In the genomic region with DNA sequence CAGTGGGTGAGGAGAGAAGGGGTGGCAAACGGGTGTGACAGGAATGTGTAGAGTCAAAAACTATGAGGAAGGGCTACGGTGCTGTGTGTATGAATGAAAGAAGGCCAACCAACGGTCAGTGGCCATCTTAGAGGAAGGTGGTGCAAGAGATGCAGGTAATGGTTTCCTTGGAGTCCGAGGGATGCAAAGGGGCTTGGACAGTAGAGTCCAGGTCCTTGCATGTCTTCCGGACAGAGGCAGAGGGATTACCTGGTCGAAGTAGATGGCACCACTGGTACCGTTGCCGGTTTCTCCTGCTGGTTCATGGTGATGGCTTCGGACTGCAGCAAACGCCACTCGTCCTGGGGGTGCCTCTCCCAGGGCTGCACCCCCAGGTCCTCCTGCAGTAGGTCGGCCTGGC, we compare ENCODE assay signal across 9 mouse cellular contexts. TPM values are rescaled to one million over a fixed set of nuclear protein-coding genes. Genes with fewer than 3 reads are reported as not detected.
DNase-seq lines count a peak whose midpoint lies in the region; ATAC-seq and TF ChIP-seq lines count a peak whose summit lies in the region.
"Had no signal": no experiment of that assay in that cellular context is flagged by ENCODE, and none has a peak within 500 bp of the region (broad histone marks: within the 10 kb centered on the region; RNA-seq: fewer than 3 reads in every experiment).

No protein-coding gene starts in this region.

- WGBS in kidney, embryonic 15.5 days, result 88% methylated on average over 12 of the region's 12 CpGs
- 93% methylated on average over 12 of the region's 12 CpGs for WGBS in kidney, adult 2 months
- WGBS in hindbrain, embryonic 13.5 days, result 92% methylated on average over 12 of the region's 12 CpGs
- 87% methylated on average over 12 of the region's 12 CpGs for WGBS in midbrain, embryonic 16.5 days

- 0 out of 2 replicates have a peak overlapping the region, but pooled peaks have one; percentile 81 for H3K4me3 ChIP-seq in kidney, embryonic 15.5 days (replicated peaks)
- no peak overlapping the region for H3K4me3 ChIP-seq in kidney, adult 2 months (ENCODE audit: insufficient read depth, low read depth, low read length)
- H3K4me3 ChIP-seq in hindbrain, embryonic 13.5 days, result no peak overlapping the region
- no peak overlapping the region for H3K4me3 ChIP-seq in midbrain, embryonic 16.5 days (ENCODE audit: low read depth, low read length)

- no peak for TF ChIP-seq POLR2A in kidney, adult 2 months (IDR thresholded peaks at IDR 0.05; ENCODE audit: low read depth, low read length)

- H3K27ac ChIP-seq in kidney, embryonic 15.5 days, result peak overlapping the region; percentile 99
- no peak overlapping the region for H3K27ac ChIP-seq in kidney, adult 2 months (ENCODE audit: insufficient read depth, low read depth, low read length)
- no peak overlapping the region for H3K27ac ChIP-seq in hindbrain, embryonic 13.5 days
- no peak overlapping the region for H3K27ac ChIP-seq in midbrain, embryonic 16.5 days (ENCODE audit: low read length)

- H3K4me1 ChIP-seq in kidney, embryonic 15.5 days, result peaks cover 37% of the 10 kb centered on the region
- H3K4me1 ChIP-seq in kidney, adult 2 months (ENCODE audit: control insufficient read depth, insufficient read depth, low read length), result peaks cover 10% of the 10 kb centered on the region; the same call in 1 of the 2 replicates
- peaks cover 30% of the 10 kb centered on the region for H3K4me1 ChIP-seq in hindbrain, embryonic 13.5 days (replicated peaks)
- H3K4me1 ChIP-seq in midbrain, embryonic 16.5 days (ENCODE audit: control insufficient read depth, insufficient read depth, low read length), result peaks cover 15% of the 10 kb centered on the region

- peak; percentile 78 for DNase-seq in cerebellum, adult 9-10 months
- DNase-seq in cerebellum, adult 9-11 months, result no peak
- DNase-seq in kidney, adult 2 months, result no peak
- no peak for DNase-seq in cerebellum, adult 11 months

- no peaks in the 10 kb centered on the region for H3K9me3 ChIP-seq in kidney, embryonic 15.5 days (replicated peaks)
- no peaks in the 10 kb centered on the region for H3K9me3 ChIP-seq in hindbrain, embryonic 13.5 days
- H3K9me3 ChIP-seq in midbrain, embryonic 16.5 days (replicated peaks; ENCODE audit: control insufficient read depth, low read length, poor library complexity, severe bottlenecking), result no peaks in the 10 kb centered on the region

- TF ChIP-seq CTCF in kidney, adult 2 months (conservative IDR thresholded peaks at IDR 0.05; ENCODE audit: insufficient read depth, insufficient read length, low read depth, low read length), result no peak

- H3K4me2 ChIP-seq in kidney, embryonic 15.5 days, result no peak overlapping the region
- H3K4me2 ChIP-seq in hindbrain, embryonic 13.5 days, result no peak overlapping the region
- H3K4me2 ChIP-seq in midbrain, embryonic 16.5 days (ENCODE audit: low read length), result no peak overlapping the region

- no peaks in the 10 kb centered on the region for H3K27me3 ChIP-seq in kidney, embryonic 15.5 days
- no peaks in the 10 kb centered on the region for H3K27me3 ChIP-seq in kidney, adult 2 months (replicated peaks; ENCODE audit: control insufficient read depth, insufficient read depth, low read length)
- H3K27me3 ChIP-seq in hindbrain, embryonic 13.5 days, result 0 out of 2 replicates have a peak, but pooled peaks cover 4% of the 10 kb centered on the region
- H3K27me3 ChIP-seq in midbrain, embryonic 16.5 days (ENCODE audit: control insufficient read depth, insufficient read depth, low read depth, low read length), result no peaks in the 10 kb centered on the region

- H3K9ac ChIP-seq in kidney, embryonic 15.5 days, result no peak overlapping the region
- peak overlapping the region; percentile 84; the same call in 1 of the 2 replicates for H3K9ac ChIP-seq in hindbrain, embryonic 13.5 days
- no peak overlapping the region for H3K9ac ChIP-seq in midbrain, embryonic 16.5 days (ENCODE audit: low read depth, low read length)

- no peak; the same call in 1 of the 2 replicates for ATAC-seq in kidney, embryonic 15.5 days (replicated peaks; ENCODE audit: low FRiP score)
- ATAC-seq in hindbrain, embryonic 13.5 days (ENCODE audit: low FRiP score), result no peak
- 0 out of 2 replicates have a peak, but pooled peaks have one; percentile 7 for ATAC-seq in midbrain, embryonic 16.5 days
- ATAC-seq in granulocyte monocyte progenitor cell, adult 5-6 weeks (replicated peaks; ENCODE audit: poor library complexity, severe bottlenecking), result no peak
- ATAC-seq: Patski had no signal

- H3K36me3 ChIP-seq in kidney, embryonic 15.5 days, result peaks cover 27% of the 10 kb centered on the region
- H3K36me3 ChIP-seq in kidney, adult 2 months (ENCODE audit: control insufficient read depth, insufficient read depth, low read length), result peaks cover 1% of the 10 kb centered on the region; the same call in 1 of the 2 replicates
- H3K36me3 ChIP-seq in hindbrain, embryonic 13.5 days, result peaks cover 22% of the 10 kb centered on the region
- H3K36me3 ChIP-seq in midbrain, embryonic 16.5 days (ENCODE audit: control insufficient read depth, insufficient read depth, low read length), result no peaks in the 10 kb centered on the region

RNA-seq across cellular contexts. Expression of a gene that starts 0.5 kb away (rescaled TPM):
- polyA plus RNA-seq in kidney, embryonic 15.5 days (2015; fragmentation: Nextera tagmentation; extraction: Ambion mirVana), result 0.33 and 0.65 TPM in 2 replicates
- 0.08 and 0.13 TPM in 2 replicates for polyA plus RNA-seq in kidney, adult 2 months (2012; rRNA removed)
- 0.14 and 0.27 TPM in 2 replicates for polyA plus RNA-seq in hindbrain, embryonic 13.5 days (2015; fragmentation: Nextera tagmentation; extraction: Ambion mirVana)
- polyA plus RNA-seq in midbrain, embryonic 16.5 days (2015; fragmentation: Nextera tagmentation; extraction: Ambion mirVana), result 0.15 and 0.20 TPM in 2 replicates
- total RNA-seq in granulocyte monocyte progenitor cell, adult 5-6 weeks (2014; fragmentation: Nextera tagmentation), result not detected in 2 replicates
- not detected in 2 replicates for total RNA-seq in granulocyte monocyte progenitor cell, adult 5-6 weeks (2017)

RNA-seq across cellular contexts. Expression of a gene that starts 1.1 kb away (rescaled TPM):
- polyA plus RNA-seq in kidney, embryonic 15.5 days (2015; fragmentation: Nextera tagmentation; extraction: Ambion mirVana), result 18.0 and 19.5 TPM in 2 replicates
- 11.1 and 11.9 TPM in 2 replicates for polyA plus RNA-seq in kidney, adult 2 months (2012; rRNA removed)
- polyA plus RNA-seq in hindbrain, embryonic 13.5 days (2015; fragmentation: Nextera tagmentation; extraction: Ambion mirVana), result 10.0 and 11.1 TPM in 2 replicates
- 10.4 and 10.5 TPM in 2 replicates for polyA plus RNA-seq in midbrain, embryonic 16.5 days (2015; fragmentation: Nextera tagmentation; extraction: Ambion mirVana)
- total RNA-seq in granulocyte monocyte progenitor cell, adult 5-6 weeks (2014; fragmentation: Nextera tagmentation), result 8.8 and 12.8 TPM in 2 replicates
- total RNA-seq in granulocyte monocyte progenitor cell, adult 5-6 weeks (2017), result 12.4 and 14.7 TPM in 2 replicates

RNA-seq across cellular contexts. Expression of a gene that starts 16.4 kb away (rescaled TPM):
- polyA plus RNA-seq in kidney, embryonic 15.5 days (2015; fragmentation: Nextera tagmentation; extraction: Ambion mirVana), result 56.6 and 63.8 TPM in 2 replicates
- polyA plus RNA-seq in kidney, adult 2 months (2012; rRNA removed), result 132 and 133 TPM in 2 replicates
- polyA plus RNA-seq in hindbrain, embryonic 13.5 days (2015; fragmentation: Nextera tagmentation; extraction: Ambion mirVana), result 115 and 124 TPM in 2 replicates
- polyA plus RNA-seq in midbrain, embryonic 16.5 days (2015; fragmentation: Nextera tagmentation; extraction: Ambion mirVana), result 160 and 180 TPM in 2 replicates
- total RNA-seq in granulocyte monocyte progenitor cell, adult 5-6 weeks (2014; fragmentation: Nextera tagmentation), result 13.8 and 15.3 TPM in 2 replicates
- total RNA-seq in granulocyte monocyte progenitor cell, adult 5-6 weeks (2017), result 6.5 and 13.5 TPM in 2 replicates

RNA-seq across cellular contexts. Expression of a gene that starts 29.9 kb away (rescaled TPM):
- polyA plus RNA-seq in kidney, embryonic 15.5 days (2015; fragmentation: Nextera tagmentation; extraction: Ambion mirVana), result 20.7 and 22.4 TPM in 2 replicates
- 6.6 and 7.6 TPM in 2 replicates for polyA plus RNA-seq in kidney, adult 2 months (2012; rRNA removed)
- 11.7 and 11.9 TPM in 2 replicates for polyA plus RNA-seq in hindbrain, embryonic 13.5 days (2015; fragmentation: Nextera tagmentation; extraction: Ambion mirVana)
- polyA plus RNA-seq in midbrain, embryonic 16.5 days (2015; fragmentation: Nextera tagmentation; extraction: Ambion mirVana), result 11.0 and 11.9 TPM in 2 replicates
- total RNA-seq in granulocyte monocyte progenitor cell, adult 5-6 weeks (2014; fragmentation: Nextera tagmentation), result 4.1 and 7.6 TPM in 2 replicates
- total RNA-seq in granulocyte monocyte progenitor cell, adult 5-6 weeks (2017), result 2.4 and 3.3 TPM in 2 replicates
- polyA plus RNA-seq: Patski had no signal
